Mouse (Mus musculus) MEL (cell line): Measurements from ENCODE around the gene Serinc3.

Experiments
- ELF1 ChIP-seq: IDR thresholded peaks from 2 replicates; pipeline ENCODE4 v1.6.1; 2014; ENCODE audit warnings: low read depth, mild to moderate bottlenecking, inconsistent platforms, low read length, improper control_type of control experiment, moderate library complexity
- EP300 ChIP-seq, 2 experiments: IDR thresholded peaks; 2 replicates each; pipeline ENCODE4 v1.6.1; 2011; ENCODE audit warnings: improper control_type of control experiment in 2 of 2, low read length in 2 of 2, low read depth in 1 of 2, mild to moderate bottlenecking in 1 of 2
- MXI1 ChIP-seq: IDR thresholded peaks from 2 replicates; pipeline ENCODE4 v1.6.1; 2011; ENCODE audit warnings: mild to moderate bottlenecking, low read depth, low read length, improper control_type of control experiment
- RAD21 ChIP-seq: IDR thresholded peaks from 2 replicates; pipeline ENCODE4 v1.6.1; 2011; ENCODE audit warnings: mild to moderate bottlenecking, low read depth, low read length, improper control_type of control experiment
- USF1 ChIP-seq: IDR thresholded peaks from 2 replicates; pipeline ENCODE4 v1.6.1; 2014; ENCODE audit warnings: low read depth, mild to moderate bottlenecking, inconsistent platforms, low read length, improper control_type of control experiment, moderate library complexity
- ZMIZ1 ChIP-seq: IDR thresholded peaks from 2 replicates; pipeline ENCODE4 v1.6.1; 2012; ENCODE audit warnings: low read depth, mild to moderate bottlenecking, inconsistent platforms, low read length, improper control_type of control experiment, moderate library complexity

DNA sequence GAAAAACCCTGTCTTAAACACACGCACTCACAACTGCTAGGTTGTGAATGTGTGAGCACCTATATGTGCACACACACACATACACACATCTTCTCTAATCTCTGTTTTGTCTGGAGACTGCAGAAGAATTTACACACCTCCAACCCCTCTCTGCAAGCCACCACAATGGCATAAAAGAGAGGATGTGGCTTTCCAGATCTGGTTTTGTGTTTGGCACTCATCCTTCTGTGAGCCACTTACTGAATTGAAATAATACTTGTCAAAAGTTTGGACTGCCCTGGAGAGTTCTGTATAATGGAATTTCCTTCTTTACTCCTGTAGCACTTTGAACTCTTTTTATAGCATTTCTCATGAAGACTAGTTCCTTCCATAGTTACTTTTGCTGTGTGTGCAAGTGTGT is 22.1 kb upstream of the Serinc3 start:
- TF ChIP-seq EP300 (IDR thresholded peaks at IDR 0.05; ENCODE audit: low read depth in 1 of 2, low read length in 2 of 2) (no peak), ELF1 (no peak), ZMIZ1 (no peak), USF1 (no peak), MXI1 (no peak), RAD21 (no peak)
